Mouse (Mus musculus): ENCODE results near the gene Bcl2a1d. TPM values are rescaled to one million over a fixed set of nuclear protein-coding genes. Genes with fewer than 3 reads are reported as not detected.
"Not testable (repeated sequence)": the region's sequence is repeated elsewhere in the genome, so short reads cannot be mapped to it uniquely, and the experiment has no call there.

Bcl2a1d gene
- polyA plus RNA-seq, 1 experiment from 2014 or later: not detected

DNA sequence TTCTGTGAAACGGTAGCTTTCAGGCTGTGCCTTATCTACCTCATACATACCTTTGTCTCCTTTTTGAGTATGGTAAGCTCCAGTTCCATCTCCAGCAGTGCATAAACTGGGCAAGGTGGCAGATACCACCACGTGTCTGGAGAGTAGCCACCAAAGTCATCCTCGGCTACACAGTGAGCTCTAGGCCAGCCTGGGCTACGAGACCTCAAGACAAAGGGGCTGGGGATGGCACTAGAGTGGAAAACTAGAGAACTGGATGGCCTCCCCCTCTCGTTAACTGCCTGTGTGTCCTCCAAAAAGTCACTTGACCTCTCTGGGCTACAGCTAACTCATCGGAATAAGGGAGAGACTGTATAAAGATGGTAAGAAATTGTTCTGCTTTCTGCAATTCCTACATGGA, 22.4 kb downstream of the Bcl2a1d start:
- H3K27ac ChIP-seq (ENCODE audit: low read depth, low read length): no peak overlapping the region
- H3K4me3 ChIP-seq (ENCODE audit: low read length): no peak overlapping the region
- no peaks in the 10 kb centered on the region for H3K36me3 ChIP-seq (ENCODE audit: control insufficient read depth, insufficient read depth, low read length)
- 83% methylated on average over 6 of the region's 6 CpGs for WGBS
- no peaks in the 10 kb centered on the region for H3K9me3 ChIP-seq (ENCODE audit: control insufficient read depth, low read length)
- H3K9ac ChIP-seq (ENCODE audit: low read depth, low read length): no peak overlapping the region
- no peaks in the 10 kb centered on the region for H3K4me1 ChIP-seq (ENCODE audit: control insufficient read depth, insufficient read depth, low read length)
- no peak for ATAC-seq (ENCODE audit: low FRiP score, low TSS enrichment)
- no peaks in the 10 kb centered on the region for H3K27me3 ChIP-seq (ENCODE audit: control insufficient read depth, insufficient read depth, low read length)
- no peak overlapping the region for H3K4me2 ChIP-seq (replicated peaks; ENCODE audit: low read depth, low read length)

DNA sequence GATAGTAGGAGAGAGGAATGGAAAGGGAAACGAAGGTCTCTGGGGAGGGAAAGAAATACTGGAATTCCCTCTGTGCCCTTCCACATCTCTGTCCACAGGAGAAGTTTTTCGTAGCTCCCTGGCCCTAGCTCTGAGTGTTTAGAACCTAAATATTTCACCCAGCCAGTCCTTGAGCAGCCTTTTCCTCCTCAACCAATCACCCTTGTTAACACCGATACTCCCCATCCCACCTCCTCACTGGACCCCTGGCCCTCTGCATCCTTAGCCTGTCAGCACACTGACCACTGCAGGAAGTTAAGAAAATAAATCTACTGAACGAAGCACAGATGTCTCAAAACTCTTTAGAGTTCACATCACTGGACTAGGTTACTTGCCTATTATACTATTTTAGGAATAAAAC, 25.0 kb downstream of the Bcl2a1d start:
- ATAC-seq (ENCODE audit: low FRiP score, low TSS enrichment): peak; percentile 24; the same call in 1 of the 2 replicates
- Histone ChIP-seq H3K4me3 (ENCODE audit: low read length) (no peak overlapping the region), H3K36me3 (ENCODE audit: control insufficient read depth, insufficient read depth, low read length) (no peaks in the 10 kb centered on the region), H3K27ac (ENCODE audit: low read depth, low read length) (no peak overlapping the region), H3K4me2 (replicated peaks; ENCODE audit: low read depth, low read length) (no peak overlapping the region), H3K27me3 (ENCODE audit: control insufficient read depth, insufficient read depth, low read length) (no peaks in the 10 kb centered on the region), H3K9me3 (ENCODE audit: control insufficient read depth, low read length) (no peaks in the 10 kb centered on the region), H3K4me1 (ENCODE audit: control insufficient read depth, insufficient read depth, low read length) (no peaks in the 10 kb centered on the region), H3K9ac (ENCODE audit: low read depth, low read length) (no peak overlapping the region)
- 53% methylated on average over 4 of the region's 4 CpGs for WGBS

DNA sequence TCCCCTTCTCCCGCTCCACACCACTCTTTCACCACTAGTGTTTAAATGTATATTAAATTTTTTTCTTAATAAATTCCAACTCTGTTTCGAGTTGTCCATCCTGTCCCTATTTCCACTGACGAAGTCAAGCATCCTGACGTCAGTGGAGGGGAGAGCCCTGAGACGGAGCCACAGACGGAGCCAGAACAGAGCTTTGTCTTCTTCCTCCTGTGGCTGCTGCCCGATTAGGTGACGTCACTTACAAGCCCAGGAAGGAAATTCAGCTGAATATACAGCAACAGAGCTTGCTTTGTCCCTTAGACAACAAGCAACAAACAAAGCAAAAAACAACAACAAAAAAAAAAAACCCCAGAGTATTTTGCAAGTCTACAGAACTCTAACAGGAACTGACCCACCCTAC, 26.6 kb downstream of the Bcl2a1d start:
- H3K4me3 ChIP-seq (ENCODE audit: low read length); H3K27ac ChIP-seq (ENCODE audit: low read depth, low read length); ATAC-seq (ENCODE audit: low FRiP score, low TSS enrichment); H3K9ac ChIP-seq (ENCODE audit: low read depth, low read length); H3K36me3 ChIP-seq (ENCODE audit: control insufficient read depth, insufficient read depth, low read length); H3K4me1 ChIP-seq (ENCODE audit: control insufficient read depth, insufficient read depth, low read length); H3K4me2 ChIP-seq (replicated peaks; ENCODE audit: low read depth, low read length); H3K9me3 ChIP-seq (ENCODE audit: control insufficient read depth, low read length); H3K27me3 ChIP-seq (ENCODE audit: control insufficient read depth, insufficient read depth, low read length): not testable (repeated sequence)
- WGBS: 84% methylated on average over 8 of the region's 8 CpGs

DNA sequence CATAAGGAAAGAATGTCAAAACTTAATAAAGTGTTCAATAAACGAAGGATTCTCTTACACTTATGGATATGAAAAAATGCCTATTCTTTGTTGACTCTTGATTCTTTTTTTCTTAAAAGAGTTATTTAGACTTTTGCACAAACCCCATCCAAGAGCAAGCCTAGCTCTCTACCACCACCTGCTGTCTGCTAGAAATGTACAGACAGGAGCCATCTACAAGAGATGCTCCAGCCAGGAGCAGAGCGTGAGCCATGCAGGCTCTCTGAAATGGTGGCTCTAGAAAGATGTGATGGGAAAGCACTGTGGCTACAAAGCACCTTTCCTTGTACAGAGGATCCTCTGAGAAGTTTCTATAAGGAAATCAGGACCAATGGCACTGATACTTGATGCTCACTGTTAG, 33.0 kb downstream of the Bcl2a1d start:
- H3K9me3 ChIP-seq (ENCODE audit: control insufficient read depth, low read length); ATAC-seq (ENCODE audit: low FRiP score, low TSS enrichment); H3K27me3 ChIP-seq (ENCODE audit: control insufficient read depth, insufficient read depth, low read length); H3K4me3 ChIP-seq (ENCODE audit: low read length); H3K4me2 ChIP-seq (replicated peaks; ENCODE audit: low read depth, low read length); H3K4me1 ChIP-seq (ENCODE audit: control insufficient read depth, insufficient read depth, low read length); H3K9ac ChIP-seq (ENCODE audit: low read depth, low read length); H3K36me3 ChIP-seq (ENCODE audit: control insufficient read depth, insufficient read depth, low read length); H3K27ac ChIP-seq (ENCODE audit: low read depth, low read length): not testable (repeated sequence)
- WGBS: no CpG with 5 or more reads among the region's 2 CpGs

DNA sequence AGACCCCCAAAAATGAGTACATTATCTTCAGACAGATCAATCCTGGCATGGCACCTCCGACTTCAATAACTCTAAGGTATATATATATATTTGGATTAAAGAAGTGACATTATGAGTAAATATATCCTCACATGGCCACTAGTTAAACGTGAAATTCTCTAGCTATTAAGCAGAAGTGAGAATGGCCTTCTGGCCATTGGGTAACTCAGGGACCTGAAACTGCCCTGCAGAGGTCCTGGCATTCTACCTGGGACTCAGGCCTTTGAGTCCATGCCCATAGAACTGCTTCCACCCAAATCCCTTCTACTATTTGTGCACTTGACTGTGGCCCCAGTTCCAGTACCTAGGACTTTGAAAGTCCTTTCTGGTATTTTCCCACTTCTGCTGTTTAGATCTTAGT, 40.4 kb downstream of the Bcl2a1d start:
- 86% methylated on average over 2 of the region's 2 CpGs for WGBS
- not testable (repeated sequence) for H3K4me3 ChIP-seq (ENCODE audit: low read length); H3K9ac ChIP-seq (ENCODE audit: low read depth, low read length); H3K27me3 ChIP-seq (ENCODE audit: control insufficient read depth, insufficient read depth, low read length); H3K27ac ChIP-seq (ENCODE audit: low read depth, low read length); H3K4me1 ChIP-seq (ENCODE audit: control insufficient read depth, insufficient read depth, low read length); H3K9me3 ChIP-seq (ENCODE audit: control insufficient read depth, low read length); H3K4me2 ChIP-seq (replicated peaks; ENCODE audit: low read depth, low read length); H3K36me3 ChIP-seq (ENCODE audit: control insufficient read depth, insufficient read depth, low read length); ATAC-seq (ENCODE audit: low FRiP score, low TSS enrichment)

DNA sequence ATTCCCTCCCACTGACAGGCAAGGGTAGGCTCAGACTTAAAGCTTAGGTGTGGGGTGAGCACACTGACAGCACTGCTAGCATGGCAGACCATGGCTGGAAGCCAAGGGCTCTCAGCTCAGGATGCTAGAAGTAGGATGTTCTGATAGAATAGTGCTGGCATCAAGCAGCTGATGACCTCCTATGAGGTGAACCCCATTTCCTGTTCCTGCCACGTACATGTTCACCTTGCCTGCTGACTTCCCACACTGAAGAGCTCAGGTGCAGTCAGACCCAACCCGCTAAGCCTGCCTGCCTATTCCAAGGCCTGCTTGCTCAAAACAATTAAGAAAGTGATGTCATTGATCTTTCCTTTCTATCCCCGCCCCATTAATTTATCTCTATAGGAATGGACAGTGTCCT, 42.3 kb downstream of the Bcl2a1d start:
- WGBS: 77% methylated on average over 3 of the region's 3 CpGs
- not testable (repeated sequence) for H3K9ac ChIP-seq (ENCODE audit: low read depth, low read length); H3K27me3 ChIP-seq (ENCODE audit: control insufficient read depth, insufficient read depth, low read length); H3K4me3 ChIP-seq (ENCODE audit: low read length); H3K9me3 ChIP-seq (ENCODE audit: control insufficient read depth, low read length); H3K4me1 ChIP-seq (ENCODE audit: control insufficient read depth, insufficient read depth, low read length); H3K36me3 ChIP-seq (ENCODE audit: control insufficient read depth, insufficient read depth, low read length); ATAC-seq (ENCODE audit: low FRiP score, low TSS enrichment); H3K4me2 ChIP-seq (replicated peaks; ENCODE audit: low read depth, low read length); H3K27ac ChIP-seq (ENCODE audit: low read depth, low read length)

DNA sequence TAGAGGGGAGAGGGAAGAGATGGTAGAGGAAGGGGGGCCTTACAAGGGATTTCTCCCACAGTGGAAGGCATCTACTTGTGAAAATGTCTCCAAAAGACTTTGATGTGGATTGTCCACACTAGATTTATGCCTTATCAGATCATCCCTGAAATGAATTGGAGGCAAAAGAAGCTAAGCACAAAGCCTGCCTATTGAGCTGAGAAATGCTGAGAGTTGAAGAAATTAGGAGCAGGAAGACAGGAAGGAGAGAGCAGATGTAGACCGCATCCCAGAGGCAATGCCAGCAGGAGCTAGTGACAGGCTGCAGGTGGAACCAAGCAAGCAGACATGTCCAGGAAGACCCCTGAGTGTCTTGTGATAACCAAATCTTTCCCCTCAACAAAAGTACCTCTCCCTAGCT, 45.0 kb downstream of the Bcl2a1d start:
- not testable (repeated sequence) for H3K27ac ChIP-seq (ENCODE audit: low read depth, low read length); H3K9me3 ChIP-seq (ENCODE audit: control insufficient read depth, low read length); H3K36me3 ChIP-seq (ENCODE audit: control insufficient read depth, insufficient read depth, low read length); H3K4me2 ChIP-seq (replicated peaks; ENCODE audit: low read depth, low read length); H3K9ac ChIP-seq (ENCODE audit: low read depth, low read length); ATAC-seq (ENCODE audit: low FRiP score, low TSS enrichment); H3K27me3 ChIP-seq (ENCODE audit: control insufficient read depth, insufficient read depth, low read length); H3K4me3 ChIP-seq (ENCODE audit: low read length); H3K4me1 ChIP-seq (ENCODE audit: control insufficient read depth, insufficient read depth, low read length)
- WGBS: 100% methylated on average over 1 of the region's 1 CpGs

Other genes with a start within 250 kb of the Bcl2a1d start
- 88.9 and 153 TPM in 2 replicates for gene Syncrip, start 249.3 kb downstream of the Bcl2a1d start, polyA plus RNA-seq (2014; fragmentation: Nextera tagmentation; extraction: Ambion mirVana)
- 7.4 and 9.0 TPM in 2 replicates for gene Zfp949, start 183.9 kb downstream of the Bcl2a1d start, polyA plus RNA-seq (2014; fragmentation: Nextera tagmentation; extraction: Ambion mirVana)
- not detected in 2 replicates for gene Trim43a, start 151.0 kb downstream of the Bcl2a1d start, polyA plus RNA-seq (2014; fragmentation: Nextera tagmentation; extraction: Ambion mirVana)
- gene Mthfsl, start 11.6 kb downstream of the Bcl2a1d start, polyA plus RNA-seq (2014; fragmentation: Nextera tagmentation; extraction: Ambion mirVana): 39.1 and 52.7 TPM in 2 replicates
- not detected in 2 replicates for gene Trim43c, start 107.2 kb upstream of the Bcl2a1d start, polyA plus RNA-seq (2014; fragmentation: Nextera tagmentation; extraction: Ambion mirVana)
- gene Bcl2a1a, start 225.0 kb upstream of the Bcl2a1d start, polyA plus RNA-seq (2014; fragmentation: Nextera tagmentation; extraction: Ambion mirVana): not detected in 2 replicates